Mouse (Mus musculus) heart, postnatal 36 days (tissue): Measurements from ENCODE around the gene Coro2b. TPM values are rescaled to one million over a fixed set of nuclear protein-coding genes. Genes with fewer than 3 reads are reported as not detected.

Experiments
- DNase-seq, 2 experiments: peaks; one replicate each; pipeline ENCODE4 v3.0.0; 2021 to 2022
- intact Hi-C: fragments of 180-260 bp; cut with DNase I; formaldehyde crosslinking; loops from one replicate; pipeline ENCODE4 v1.15.1; 2025
- total RNA-seq, 2 experiments: library from RNA; stranded (reverse); gene quantifications; 2 replicates each; pipeline ENCODE4 v1.2.3; 2021

Gene Coro2b
- total RNA-seq, 2 experiments from 2014 or later, result 9.8 to 14.5 TPM

GRCm38 (mm10) chr9:62540736-62541135, 3.9 kb upstream of the Coro2b start:
- intact Hi-C loops, result no loop called here
- no peak for DNase-seq

DNA sequence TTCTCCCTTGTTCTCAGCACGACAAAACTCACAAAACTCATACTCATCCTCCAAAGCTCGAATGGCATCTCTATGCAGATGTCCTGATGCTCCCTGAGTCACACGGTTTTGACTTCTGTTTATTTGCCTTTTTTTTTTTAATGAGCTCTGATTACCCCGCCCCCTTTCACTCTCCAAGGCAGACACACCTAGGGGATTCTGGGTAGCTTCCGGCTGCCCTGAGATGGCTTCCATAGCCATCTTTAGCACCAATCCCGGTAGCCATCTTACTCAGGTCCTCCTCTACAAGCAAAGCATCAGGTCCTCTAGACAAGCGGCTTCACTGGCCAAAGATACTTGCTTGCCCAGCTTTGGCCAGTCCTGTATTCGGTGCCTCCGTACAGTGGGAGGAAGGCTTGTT, 3.3 kb upstream of the Coro2b start:
- intact Hi-C loops, result no loop called here

DNA sequence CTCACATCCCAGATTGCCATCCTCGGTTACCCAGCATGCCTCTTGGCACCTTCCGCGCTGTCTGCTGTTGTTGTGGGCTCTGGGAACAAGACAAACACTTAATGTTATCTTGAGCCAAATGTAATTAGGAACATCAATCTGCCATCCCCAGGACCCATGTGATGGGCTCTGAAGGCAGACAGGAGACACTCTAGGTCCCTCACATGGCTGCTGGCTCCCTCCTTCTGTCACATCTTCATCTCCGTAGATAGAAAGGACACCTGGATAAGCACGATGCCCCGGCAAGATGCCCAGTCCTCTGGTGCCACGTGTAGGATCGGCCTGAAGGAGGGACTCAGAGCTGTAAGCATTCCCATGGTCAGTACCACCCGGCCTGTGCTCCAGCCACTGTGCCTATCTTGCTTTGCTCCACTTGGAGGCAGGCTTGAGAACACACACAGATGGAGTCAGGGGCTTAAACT, 2.4 kb upstream of the Coro2b start:
- DNase-seq, result no peak
- intact Hi-C loops, result no loop called here

More for the DNA sequence above, 3.3 kb upstream of the Coro2b start:
- DNase-seq, result no peak

- intact Hi-C loops, result loop anchor here (2.0 kb wide), 1 partner anchor 15 kb away; no protein-coding TSS in a partner anchor
- no peak for DNase-seq
Observed at GRCm38 (mm10) chr9:62537941-62538340, 1.1 kb upstream of the Coro2b start.

GRCm38 (mm10) chr9:62536119-62536654, 657 bp downstream of the Coro2b start:
- peak in 1 of 2 experiments; percentile 32 for DNase-seq
- intact Hi-C loops, result loop anchor here (2.0 kb wide), 1 partner anchor 13 kb away; no protein-coding TSS in a partner anchor

- intact Hi-C loops, result no loop called here
- peak in 1 of 2 experiments; percentile 35 for DNase-seq
Observed at GRCm38 (mm10) chr9:62535566-62535965, 1.3 kb downstream of the Coro2b start.

GRCm38 (mm10) chr9:62534691-62535090, 2.2 kb downstream of the Coro2b start:
- intact Hi-C loops, result no loop called here
- no peak for DNase-seq

GRCm38 (mm10) chr9:62534158-62534557, 2.7 kb downstream of the Coro2b start:
- DNase-seq, result no peak
- intact Hi-C loops, result no loop called here

GRCm38 (mm10) chr9:62532876-62533275, 4.0 kb downstream of the Coro2b start:
- DNase-seq, result no peak
- intact Hi-C loops, result no loop called here

DNA sequence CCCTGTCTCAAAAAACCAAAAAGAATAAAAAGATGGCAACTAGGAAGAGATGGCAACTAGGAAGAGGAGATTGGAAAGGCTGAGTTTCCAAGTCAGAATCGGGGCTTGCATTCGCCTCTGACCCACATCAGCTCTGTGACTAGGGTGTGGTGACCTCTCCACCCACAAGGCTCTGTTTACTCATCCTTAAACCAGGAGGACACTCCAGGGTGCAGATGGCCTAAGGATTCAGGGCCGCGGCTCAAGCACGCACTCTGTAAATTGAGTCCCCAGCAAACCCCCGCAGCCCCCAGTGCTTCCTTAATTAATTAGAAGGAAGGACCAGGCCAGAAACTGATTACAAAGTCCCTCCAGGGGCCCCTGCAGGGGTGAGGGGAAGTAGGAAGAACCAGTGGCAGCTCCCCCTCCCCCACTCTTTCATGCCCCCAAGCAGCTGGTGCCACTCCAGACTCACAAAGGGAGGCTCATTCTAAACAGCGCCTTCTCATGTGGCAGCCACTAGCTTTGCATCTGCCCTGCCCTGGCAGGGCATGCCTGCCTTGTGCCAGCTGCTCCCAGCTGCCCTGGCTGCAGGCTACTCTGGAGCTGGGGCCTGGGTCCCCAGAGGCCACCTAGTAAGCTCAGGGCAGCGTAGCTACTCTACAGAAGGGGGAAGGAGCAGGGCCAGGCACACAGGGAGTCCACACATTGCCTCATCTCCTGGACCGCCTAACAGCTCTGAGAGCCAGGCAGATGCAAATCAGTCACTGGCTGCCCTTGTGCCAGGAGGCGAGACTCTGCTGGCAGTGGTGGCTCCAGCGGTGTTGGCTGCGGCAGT, 5.2 kb downstream of the Coro2b start:
- peak; percentile 47 to 62 for DNase-seq
- intact Hi-C loops, result no loop called here

DNA sequence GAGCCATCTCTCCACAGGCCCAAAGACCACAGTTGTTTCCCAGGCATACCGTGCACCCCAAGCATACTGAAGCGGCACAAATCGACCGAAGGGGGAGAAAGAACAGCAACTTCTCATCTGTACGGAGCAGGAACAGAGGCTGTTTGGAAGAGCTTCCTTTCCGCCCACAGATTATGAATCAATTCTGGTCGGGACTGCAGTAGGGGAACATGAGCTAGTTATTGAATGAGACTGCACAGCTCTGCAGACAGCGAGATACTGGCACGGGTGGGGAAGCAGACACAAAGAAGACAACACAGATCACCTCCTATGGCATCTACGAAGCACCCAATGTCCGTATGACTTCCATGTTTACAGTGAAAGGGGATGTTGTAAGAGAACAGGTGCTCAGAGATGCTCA, 8.3 kb downstream of the Coro2b start:
- intact Hi-C loops, result no loop called here
- no peak for DNase-seq

DNA sequence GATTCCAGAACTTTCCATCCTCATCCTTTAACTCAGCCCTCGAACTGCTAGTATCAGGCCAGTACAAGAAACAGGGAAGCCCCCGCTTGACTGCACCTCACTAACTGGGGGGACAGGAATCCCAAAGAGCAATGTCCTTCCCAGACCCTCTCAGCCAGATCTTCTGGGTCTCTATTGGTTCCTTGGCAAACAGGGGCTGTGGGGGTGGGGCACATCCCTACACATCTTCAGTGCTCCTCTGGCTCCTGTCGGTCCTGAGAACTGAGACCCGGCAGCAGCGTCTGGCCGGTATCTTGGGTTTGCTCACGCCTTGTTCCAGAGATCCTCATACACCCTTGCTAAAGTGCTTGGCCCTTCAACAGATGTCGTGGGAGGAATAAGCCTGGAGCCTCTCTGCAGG, 10.0 kb downstream of the Coro2b start:
- intact Hi-C loops, result no loop called here
- no peak for DNase-seq

DNA sequence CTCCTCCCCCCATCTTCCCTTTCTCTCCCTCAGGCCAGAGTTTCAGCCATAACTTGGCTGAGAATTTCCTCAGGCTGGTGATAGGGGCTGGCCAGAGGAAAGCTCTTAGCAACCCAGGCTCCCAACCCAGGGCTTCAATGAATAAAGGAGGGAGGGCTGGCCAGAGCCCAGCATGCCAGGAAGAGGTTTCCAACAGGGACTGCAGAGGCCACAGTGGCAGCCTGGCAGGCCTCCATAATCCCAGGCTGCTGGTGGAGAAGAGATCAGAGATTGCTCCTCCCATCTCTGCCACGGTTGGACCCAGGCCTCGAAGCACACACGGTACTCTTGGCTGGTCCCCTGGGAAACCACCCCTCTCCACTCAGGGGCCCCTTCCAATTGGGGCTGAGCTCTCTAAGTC, 10.4 kb downstream of the Coro2b start:
- intact Hi-C loops, result no loop called here
- DNase-seq, result peak; percentile 47 to 48

- no peak for DNase-seq
- intact Hi-C loops, result no loop called here
Observed at GRCm38 (mm10) chr9:62524761-62525308, 12.0 kb downstream of the Coro2b start.

DNA sequence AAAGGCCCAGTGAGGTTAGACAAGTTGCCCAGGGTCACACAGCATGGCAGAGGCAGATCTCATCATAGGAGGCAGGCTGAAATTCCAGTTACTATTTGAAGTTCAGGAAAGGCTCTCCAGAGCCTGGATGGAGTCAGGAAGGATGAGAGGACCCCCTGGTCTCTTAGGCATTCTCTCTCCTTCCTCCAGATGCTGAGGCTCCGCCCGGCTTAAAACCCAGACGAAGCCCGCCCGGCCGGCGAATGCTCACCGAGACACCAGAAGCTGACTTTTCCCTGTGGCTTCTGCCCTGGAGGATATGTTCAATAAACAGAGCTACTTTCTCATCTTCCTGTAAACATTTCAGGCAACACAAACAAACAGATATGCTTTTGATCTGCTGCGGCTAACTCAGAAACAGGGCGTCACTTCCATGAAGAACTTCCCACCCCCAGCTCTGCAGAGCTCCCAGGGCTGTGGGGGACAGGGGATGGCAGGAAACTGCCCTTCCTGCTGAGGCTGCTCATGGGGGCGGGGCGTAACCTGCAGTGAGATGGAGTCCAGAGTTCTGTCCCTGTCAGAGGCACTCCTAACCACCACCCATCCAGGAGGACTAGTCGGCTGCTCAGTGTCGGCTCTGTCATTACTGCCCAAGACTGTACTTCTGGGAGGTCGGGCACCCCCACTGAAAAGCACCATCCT, 13.9 kb downstream of the Coro2b start:
- intact Hi-C loops, result loop anchor here (2.0 kb wide), 1 partner anchor 14 kb away; the partner anchor contains the start of gene Coro2b
- peak; percentile 60 to 62 for DNase-seq

- intact Hi-C loops, result loop anchor here (2.0 kb wide), 1 partner anchor 15 kb away; the partner anchor contains the start of gene Coro2b
- peak; percentile 52 to 53 for DNase-seq
Observed at GRCm38 (mm10) chr9:62522211-62522610, 14.6 kb downstream of the Coro2b start.

DNA sequence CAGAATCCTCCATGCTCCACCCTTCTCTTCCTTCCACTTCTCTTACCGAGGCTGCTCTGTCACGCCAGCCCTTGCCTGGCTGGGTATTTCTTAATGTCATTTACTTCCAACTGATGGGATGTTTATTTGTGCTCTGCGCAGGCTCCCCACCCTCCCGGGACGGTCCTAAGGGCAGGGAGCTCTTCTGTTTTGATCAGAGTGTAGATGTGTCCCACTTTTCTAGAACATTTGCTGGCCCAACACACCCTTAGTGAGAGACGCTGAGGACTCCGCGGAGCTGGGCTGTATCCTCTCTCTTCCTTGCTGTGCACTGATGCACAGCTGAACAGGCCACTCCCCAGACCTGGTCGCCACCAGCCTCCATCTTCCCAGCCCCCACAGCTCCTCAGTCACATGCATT, 15.3 kb downstream of the Coro2b start:
- peak; percentile 38 to 57 for DNase-seq
- intact Hi-C loops, result no loop called here

GRCm38 (mm10) chr9:62520933-62521332, 15.9 kb downstream of the Coro2b start:
- DNase-seq, result no peak
- intact Hi-C loops, result no loop called here

- intact Hi-C loops, result no loop called here
- DNase-seq, result no peak
Observed at GRCm38 (mm10) chr9:62519787-62520503, 16.9 kb downstream of the Coro2b start.

DNA sequence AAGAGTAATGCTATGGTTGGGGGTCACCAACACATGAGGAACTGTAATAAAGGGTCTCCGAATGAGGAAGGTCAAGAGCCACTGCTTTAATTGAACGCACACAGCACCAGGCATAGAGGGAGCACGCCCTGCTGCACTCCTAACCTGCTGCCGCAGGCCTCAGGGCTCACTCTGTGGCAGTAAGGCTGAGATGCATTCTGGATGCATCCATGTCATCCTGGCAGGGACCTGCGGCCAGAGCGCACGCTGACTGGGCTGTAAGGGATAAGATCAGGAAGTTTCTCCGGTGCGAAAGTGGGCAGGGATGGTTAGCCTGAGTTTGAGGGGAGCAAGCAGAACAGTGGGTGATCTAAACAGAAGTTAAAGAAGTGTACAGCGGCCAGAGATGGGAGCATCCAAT, 17.5 kb downstream of the Coro2b start:
- DNase-seq, result no peak
- intact Hi-C loops, result no loop called here
